Mouse (Mus musculus): ENCODE results near the gene Npc1l1.

- no peak for TF ChIP-seq ZKSCAN1 (IDR thresholded peaks at IDR 0.05; ENCODE audit: low read depth, low read length)
- no peak for TF ChIP-seq MAX (IDR thresholded peaks at IDR 0.05; ENCODE audit: low read length)
- no peak for TF ChIP-seq NRF1 (IDR thresholded peaks at IDR 0.05; ENCODE audit: insufficient read depth, low read depth, low read length, poor library complexity, severe bottlenecking)
- TF ChIP-seq CHD2 (IDR thresholded peaks at IDR 0.05; ENCODE audit: low read length) = no peak
- no peak for TF ChIP-seq GATA1 (IDR thresholded peaks at IDR 0.05; ENCODE audit: low read depth, low read length)
- TF ChIP-seq RAD21 (IDR thresholded peaks at IDR 0.05; ENCODE audit: low read depth, low read length) = no peak
- TF ChIP-seq SMC3 (IDR thresholded peaks at IDR 0.05; ENCODE audit: low read depth, low read length) = no peak
- no peak for TF ChIP-seq CTCF (IDR thresholded peaks at IDR 0.05 in 2 of 3, conservative IDR thresholded peaks at IDR 0.05 in 1 of 3; ENCODE audit: control insufficient read depth in 1 of 3, insufficient read depth in 1 of 3, low read depth in 2 of 3, low read length in 3 of 3, poor library complexity in 1 of 3, severe bottlenecking in 1 of 3)
- TF ChIP-seq MAFK (IDR thresholded peaks at IDR 0.05; ENCODE audit: borderline replicate concordance, low read depth, low read length) = no peak
- TF ChIP-seq EP300 (IDR thresholded peaks at IDR 0.05; ENCODE audit: low read depth in 1 of 2, low read length in 2 of 2) = no peak
- TF ChIP-seq POLR2A (IDR thresholded peaks at IDR 0.05; ENCODE audit: control insufficient read depth in 1 of 2, insufficient read depth in 1 of 2, low read depth in 1 of 2, low read length in 2 of 2, poor library complexity in 1 of 2) = no peak
- TF ChIP-seq UBTF (IDR thresholded peaks at IDR 0.05; ENCODE audit: borderline replicate concordance, insufficient read depth, low read depth, low read length) = no peak
- no peak for TF ChIP-seq USF1 (IDR thresholded peaks at IDR 0.05; ENCODE audit: low read depth, low read length)
These were observed 45.6 kb downstream of the Npc1l1 start for GRCm38 (mm10) chr11:6184202-6184935.
